Mouse (Mus musculus) gastrocnemius, adult 8-10 months (tissue): ENCODE data around the gene Gm8909. TPM values are rescaled to one million over a fixed set of nuclear protein-coding genes. Genes with fewer than 3 reads are reported as not detected.
"Not testable (repeated sequence)": the region's sequence is repeated elsewhere in the genome, so short reads cannot be mapped to it uniquely, and the experiment has no call there.

Source experiments
- DNase-seq, 2 experiments: peaks; one replicate each; pipeline ENCODE4 v3.0.0; 2022; ENCODE audit warnings: low spot score in 2 of 2
- total RNA-seq, 4 experiments: library from RNA; stranded (reverse); gene quantifications; 2 replicates each; pipeline ENCODE4 v1.2.4; 2022

Gm8909 gene
- total RNA-seq, 4 experiments from 2014 or later: not detected

DNA sequence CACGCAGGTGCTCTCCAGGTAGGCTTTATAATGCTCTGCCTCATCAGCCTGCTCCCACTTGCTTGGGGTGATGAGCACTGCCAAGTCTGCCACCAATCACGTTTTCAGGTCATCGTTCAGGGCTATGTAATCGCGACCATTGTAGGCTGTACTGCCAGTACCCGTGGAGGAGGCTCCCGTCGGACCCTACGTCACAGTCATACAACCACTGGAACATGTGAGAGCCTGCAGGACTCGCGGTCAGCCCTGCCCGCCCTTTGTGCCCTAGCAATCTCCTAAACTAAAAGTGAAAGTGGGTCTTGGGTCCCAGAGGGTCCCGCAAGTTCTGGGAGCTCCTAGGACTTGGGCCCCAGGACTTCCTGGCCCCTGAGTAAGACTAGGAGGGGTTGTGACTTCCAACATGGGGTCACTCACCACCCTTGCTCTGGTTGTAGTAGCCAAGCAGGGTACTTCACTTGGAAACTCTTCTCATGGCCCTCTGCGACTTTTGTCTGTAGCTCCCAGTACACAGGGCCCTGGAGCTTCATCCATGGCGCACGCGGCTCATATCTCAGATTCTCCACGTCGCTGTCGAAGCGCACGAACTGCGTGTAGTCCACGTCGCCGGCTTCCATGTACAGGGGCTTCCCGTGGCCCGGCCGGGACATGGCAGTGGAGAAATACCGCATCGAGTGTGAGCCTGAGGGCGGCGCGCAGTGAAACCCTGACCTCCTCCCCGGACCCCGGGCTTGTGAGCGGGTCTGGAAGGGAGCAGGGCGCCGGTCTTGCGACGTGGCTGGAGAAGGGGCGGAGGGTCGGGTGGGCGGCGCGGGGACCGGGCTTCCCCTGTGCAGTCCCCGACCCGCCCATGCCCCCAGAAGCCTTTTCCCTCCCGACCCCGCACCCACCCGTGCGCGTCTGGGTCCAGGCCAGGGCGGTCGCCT lies 6.9 kb downstream of the Gm8909 start:
- DNase-seq: no peak

DNA sequence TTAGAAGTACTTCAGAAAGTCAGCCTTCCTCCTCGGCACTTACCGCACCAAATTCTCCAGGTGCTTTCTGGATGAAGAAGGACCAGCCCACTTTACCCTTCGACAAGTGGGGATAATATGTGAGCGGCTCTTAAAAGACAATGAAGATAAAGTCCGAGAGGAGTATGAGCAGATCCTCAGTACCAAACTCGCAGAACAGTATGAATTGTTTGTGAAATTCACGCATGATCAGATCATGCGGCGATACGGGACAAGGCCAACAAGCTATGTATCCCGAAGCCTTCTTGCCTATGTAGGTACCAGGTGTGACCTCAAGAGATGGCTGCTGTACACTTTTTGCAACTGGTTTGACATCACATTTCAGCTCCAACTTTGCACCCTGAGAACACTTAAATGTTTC lies 10.1 kb downstream of the Gm8909 start:
- not testable (repeated sequence) for DNase-seq

DNA sequence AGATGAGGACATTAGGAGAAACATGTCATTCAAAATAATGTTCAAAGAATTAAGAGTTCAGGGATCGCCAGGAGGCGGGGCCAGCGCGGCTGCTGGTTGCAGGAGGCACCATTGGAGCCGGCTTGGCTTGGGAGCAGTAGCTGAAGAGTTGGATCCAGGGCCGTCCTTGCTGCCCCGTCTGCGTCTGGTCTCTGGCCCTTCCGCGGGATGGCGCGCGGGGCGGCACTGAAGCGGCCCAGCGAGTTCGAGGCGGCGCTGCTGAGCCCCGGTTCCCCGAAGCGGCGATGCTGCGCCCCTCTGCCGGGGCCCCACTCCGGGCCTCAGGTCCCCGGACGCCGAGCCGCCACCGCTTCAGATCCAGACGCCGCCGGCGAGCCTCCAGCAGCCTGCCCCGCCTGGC lies 10.6 kb downstream of the Gm8909 start:
- DNase-seq: not testable (repeated sequence)

DNA sequence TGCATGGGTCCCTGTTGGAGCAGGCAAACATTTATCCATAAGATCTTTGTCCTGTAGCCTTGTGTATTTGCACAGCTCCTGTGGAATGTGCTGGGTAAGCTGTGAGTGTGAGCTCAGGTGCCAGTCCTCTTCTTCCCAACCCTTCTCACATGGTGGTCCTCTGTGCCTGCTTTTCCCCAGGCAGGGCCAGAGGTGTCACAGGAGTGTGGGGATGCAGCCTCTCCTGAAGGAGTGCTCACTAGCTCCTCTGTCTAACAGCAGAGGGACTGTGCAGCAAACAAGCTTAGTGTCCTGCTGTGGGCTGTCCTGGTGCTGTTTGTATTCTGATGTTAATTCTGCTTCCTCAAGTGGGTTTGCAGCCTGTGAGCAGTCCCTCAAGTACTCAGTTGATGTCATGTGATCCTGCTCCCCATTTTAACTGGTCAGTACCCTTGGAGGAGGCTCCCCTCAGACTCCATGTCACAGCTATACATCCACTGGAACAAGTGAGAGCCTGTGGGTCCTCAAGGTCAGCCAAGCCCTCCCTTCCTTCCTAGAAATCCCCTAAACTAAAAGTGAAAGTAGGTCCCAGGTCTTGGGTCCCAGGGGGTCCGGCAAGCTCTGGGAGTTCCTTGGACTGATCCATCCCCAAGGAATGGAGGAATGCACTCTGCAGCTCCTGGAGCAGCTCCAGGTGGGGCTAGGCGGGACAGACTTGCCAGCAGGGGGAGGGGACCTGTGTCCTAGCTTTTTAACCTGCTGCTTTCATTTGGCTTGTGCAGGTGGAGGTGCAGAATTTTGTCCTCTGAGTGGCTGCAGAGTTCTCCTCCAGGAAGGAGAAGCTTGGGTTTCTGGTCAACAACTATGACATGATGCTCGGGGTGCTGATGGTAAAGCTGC lies 13.8 kb downstream of the Gm8909 start:
- no peak for DNase-seq

DNA sequence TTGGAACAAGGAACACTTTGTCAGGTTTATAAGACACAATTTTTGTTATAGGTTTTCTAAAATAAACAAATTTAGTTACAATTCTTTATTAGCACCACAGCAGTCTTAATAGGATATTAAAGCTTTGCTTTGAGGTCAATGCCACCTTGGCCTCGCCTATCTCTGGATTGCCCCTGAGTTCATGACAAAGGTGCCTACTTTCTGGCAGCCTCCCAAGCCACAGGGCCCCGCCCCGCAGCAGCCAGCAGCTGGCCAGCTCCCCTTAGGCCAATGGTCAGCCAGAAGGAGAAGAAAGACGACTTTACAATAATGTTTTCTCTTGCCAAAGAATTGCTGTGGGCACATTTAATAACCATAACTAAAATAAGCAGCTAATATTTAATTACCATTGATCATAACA lies 17.1 kb downstream of the Gm8909 start:
- DNase-seq: not testable (repeated sequence)

DNA sequence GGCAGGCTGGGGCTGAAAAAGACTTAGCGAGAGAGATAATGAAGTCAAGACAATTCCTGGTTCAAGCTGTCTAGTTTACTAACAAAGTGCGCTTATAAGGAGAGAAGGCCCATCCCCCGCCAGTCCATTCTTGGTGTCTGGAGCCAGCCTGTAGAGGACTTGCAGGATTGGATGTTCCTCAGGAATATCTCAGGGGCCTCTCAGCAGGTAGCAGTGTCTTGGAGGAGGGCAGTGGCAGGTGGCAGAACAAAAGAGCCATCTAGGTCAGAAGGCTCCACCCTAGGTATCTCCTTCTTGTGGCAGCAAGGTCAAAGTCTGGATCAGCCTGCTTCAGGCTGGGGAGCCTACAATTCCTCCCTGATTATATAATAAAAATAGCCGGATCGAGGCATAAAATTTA lies 19.9 kb downstream of the Gm8909 start:
- DNase-seq: not testable (repeated sequence)

DNA sequence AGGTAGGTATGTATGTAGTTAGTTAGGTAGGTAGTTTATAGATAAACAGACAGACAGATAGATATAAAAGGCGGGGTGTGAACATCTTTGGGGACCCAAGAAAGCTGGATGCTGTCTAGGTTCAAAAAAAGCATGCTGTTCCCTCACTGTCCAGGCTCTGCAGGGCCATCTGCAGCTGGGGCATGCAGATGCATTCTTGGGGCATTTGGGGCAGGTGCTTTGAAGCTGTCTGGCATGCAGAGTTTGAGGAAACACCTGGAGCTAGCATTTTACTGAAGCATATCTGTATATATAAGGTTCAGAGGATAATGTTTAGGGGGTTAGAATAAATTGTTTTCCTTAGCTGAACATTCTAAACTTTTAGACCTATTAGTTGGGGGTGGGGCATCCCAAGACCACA lies 21.4 kb downstream of the Gm8909 start:
- DNase-seq: not testable (repeated sequence)

DNA sequence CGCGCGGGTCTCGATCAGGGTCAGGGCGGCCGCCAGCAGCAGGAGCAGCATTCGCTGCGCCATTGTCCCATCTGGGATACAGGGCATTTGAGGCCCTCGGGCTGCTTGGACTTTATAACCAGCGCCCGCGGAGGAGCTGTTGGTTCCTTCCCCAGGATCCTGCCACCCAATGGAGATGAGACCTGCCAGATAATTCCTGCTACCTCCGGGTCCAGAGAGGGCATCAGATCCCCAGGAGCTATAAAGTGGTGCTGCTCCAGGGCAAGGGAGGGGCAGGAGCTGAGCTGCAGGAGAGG lies 22.5 kb downstream of the Gm8909 start:
- DNase-seq: not testable (repeated sequence)

DNA sequence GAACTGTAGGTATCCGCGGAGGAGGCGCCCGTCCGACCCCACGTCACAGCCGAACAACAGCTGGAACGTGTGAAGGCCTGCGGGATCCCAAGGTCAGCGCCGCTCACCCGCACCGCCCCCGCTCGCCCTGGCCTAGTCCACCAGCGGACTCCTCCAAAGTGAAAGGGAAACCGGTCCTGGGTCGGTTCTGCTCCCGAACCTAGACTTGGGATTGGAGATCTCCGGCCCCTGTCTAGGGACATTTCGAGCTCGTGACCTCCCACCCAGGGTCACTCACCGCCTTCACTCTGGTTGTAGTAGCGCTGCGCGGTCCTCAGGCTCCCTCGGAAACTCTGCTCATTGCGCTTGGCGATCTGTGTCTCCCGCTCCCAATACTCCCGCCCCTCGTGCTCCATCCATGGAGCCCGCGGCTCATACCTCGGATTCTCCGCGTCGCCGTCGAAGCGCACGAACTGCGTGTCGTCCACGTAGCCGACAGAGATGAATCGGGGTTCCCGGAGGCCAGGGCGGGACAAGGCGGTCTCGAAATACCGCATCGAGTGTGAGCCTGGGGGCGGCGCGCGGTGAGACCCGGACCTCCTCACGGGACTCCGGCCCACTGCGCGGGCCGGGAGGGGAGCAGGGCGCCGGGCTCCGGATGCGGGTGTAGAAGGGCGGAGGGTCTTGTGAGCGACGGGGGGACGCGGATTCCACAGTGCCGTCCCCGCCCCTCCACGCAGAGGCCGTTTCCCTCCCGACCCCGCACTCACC lies 23.1 kb downstream of the Gm8909 start:
- no peak for DNase-seq

DNA sequence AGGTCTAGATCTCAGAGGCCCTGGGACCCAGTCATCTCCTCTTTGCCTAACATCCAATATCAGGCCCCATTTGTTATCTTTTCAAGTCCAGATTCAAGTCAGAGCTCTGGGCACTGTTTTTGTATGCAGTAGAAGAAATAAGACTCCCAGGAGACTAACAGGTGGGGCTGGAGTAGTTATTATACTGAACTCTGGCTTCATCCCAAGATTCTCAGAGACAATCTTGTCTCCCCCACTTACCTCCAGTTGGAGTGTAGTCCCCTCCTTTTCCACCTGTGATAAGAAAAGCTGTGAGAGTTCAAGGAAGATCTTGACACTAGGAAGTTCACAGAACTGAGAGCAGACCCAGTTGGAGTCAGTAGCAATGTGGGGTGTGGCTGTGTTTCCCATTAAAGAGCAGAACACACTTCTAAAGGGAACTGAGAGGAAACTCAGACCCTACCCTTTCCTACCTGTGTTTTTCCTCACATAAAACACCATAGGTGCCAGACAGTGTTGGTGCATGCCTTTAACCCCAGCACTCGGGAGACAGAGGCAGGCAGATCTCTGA lies 32.0 kb downstream of the Gm8909 start:
- not testable (repeated sequence) for DNase-seq

DNA sequence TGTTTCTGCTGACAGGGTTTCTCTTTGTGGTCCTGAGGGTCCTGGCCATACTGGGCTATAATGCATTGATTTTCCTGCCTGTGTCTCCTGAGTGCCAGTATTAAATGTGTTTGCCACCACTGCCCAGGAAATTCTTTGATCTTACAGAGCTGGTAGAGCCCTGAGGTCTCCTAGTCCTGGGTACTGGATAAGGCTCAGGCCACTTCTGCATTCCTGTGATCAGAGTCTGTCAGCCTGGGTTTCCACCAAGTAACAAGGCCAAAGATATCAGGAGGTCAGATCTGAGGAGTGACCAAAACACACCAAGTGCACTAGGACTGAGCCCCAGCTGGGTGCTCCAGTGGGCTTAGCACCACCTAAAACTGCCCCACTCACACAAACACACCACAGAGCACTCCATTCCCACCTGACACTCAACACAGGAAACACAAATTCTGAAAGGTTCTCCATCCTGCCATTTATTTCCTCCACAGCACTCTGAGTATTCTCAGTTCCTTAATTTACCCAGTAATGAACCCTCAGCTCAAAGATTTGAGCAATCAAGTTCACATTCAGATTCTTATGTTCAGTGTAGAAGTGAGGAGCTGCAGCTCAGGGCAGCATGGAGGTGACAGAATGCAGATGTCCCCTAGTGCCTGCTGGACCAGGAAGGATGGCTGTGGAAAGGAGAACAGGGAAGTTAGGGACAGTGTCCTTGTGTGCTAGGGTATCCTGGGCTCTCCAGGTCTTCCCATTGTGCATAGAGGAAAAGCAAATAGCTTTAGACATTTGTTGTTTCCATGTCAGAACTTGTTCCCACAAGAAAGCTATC lies 32.7 kb downstream of the Gm8909 start:
- DNase-seq: not testable (repeated sequence)

DNA sequence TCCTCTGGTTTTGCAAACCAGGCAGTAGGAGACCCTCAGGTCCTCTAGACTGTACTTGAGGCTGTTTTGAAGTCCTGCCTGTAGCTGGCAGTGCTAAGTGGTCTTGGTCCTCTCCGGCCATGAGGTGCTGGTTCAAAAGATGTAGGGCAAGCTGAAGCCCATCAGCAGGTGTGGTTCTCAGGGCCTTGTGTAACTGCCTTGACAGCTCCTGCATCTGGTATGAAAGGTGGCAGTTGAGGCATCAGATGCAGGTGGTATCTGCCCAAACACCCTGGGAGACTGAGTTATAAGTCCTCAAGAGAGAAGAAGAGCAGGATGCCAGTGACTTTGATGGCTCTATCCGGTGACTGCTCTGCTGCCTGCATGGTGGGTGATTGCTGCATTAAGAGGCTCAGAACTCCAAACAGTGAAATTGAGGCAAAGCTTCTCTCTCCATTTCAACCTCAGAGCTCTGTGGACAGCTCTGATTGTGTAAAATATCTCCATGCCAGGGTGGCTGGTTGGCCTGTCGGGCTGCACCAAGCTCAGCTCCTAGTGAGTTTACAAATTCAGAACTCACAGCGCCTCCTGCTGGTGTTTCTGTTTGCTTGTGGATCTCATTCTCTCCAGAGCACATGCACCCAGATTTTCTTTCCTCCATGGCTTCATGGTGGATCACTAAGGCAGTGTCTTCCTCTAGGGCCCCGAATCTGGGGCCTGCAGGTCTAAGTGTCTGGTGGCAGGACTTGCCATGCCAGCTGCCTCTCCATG lies 36.6 kb downstream of the Gm8909 start:
- DNase-seq: no peak

DNA sequence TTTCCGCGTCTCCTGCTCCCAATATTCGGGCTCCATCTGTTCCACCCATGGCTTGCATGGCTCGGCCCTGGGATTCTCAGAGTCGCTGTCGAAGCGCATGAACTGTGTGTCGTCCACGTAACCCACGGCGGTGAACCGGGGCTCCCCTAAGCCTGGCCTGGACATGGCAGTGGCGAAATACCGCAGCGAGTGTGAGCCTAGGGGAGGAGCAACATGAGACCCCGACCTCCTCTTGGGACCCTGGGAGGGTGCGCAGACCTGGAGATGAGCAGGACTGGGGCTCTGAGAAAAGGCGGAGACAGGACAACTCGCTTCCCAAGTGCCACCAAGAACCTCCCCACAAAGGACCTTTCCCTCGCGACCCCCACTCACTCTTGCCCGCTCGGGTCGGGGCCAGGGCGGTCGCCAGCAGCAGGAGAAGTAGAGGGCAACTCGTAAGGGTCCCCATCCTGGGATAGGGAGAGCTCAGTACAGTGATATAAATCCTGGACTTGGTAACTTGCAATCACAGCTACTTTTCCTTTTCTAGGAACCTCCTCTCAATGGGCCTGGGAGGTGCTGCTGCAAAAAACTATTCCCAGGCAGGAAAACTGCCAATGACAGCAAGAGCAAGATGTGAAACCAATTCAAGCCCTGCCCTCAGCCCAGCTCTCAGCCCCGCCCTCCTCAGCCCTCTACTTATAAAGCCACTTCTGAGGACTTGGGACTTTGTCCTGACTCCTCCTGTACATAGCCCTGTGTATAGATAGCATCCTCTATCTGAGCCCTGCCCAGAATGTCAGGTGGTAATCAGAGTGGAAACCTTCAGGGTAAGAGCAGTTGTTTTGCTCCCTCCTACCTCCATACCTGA lies 39.1 kb downstream of the Gm8909 start, which contains the start of gene Gm7030:
TSS of gene Gm7030 (minus strand) at position 458 of the 850 bp plus-strand sequence.
- DNase-seq: not testable (repeated sequence)

DNA sequence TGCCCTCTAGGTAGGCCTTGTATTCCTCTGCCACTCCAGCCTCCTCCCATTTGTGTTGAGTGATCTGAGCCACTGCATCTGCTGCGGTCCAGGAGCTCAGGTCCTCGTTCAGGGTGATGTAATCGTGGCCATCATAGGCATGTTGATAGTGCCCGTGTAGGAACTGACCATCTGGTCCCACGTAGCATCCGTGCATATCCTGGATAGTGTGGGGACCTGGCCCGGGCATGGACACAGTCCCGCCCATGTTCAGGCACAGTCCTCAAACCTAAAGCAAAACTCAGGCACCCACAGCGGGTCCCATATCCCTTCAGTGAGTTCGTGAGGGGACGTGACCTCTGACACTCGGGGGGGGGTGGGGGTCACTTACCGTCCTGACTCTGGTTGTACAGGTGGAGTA lies 39.8 kb downstream of the Gm8909 start:
- not testable (repeated sequence) for DNase-seq

DNA sequence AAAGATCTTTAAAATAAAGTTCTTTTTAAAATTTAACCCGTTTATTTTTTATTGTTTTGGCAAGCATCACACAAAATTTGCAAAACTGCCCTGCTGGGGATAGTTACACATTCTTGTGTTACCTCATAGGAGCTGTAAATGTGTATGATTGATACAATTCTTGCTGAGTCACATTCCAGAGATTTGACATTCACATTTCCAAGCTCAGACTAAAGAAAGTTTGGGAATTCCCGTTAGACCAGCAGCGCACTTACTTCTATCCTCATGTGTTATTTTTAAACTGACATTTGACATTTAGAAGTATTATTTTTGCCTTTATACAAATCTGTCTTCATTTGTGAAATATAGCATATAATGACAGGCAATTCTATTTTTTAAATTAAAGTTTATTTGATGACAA lies 44.2 kb downstream of the Gm8909 start:
- not testable (repeated sequence) for DNase-seq

DNA sequence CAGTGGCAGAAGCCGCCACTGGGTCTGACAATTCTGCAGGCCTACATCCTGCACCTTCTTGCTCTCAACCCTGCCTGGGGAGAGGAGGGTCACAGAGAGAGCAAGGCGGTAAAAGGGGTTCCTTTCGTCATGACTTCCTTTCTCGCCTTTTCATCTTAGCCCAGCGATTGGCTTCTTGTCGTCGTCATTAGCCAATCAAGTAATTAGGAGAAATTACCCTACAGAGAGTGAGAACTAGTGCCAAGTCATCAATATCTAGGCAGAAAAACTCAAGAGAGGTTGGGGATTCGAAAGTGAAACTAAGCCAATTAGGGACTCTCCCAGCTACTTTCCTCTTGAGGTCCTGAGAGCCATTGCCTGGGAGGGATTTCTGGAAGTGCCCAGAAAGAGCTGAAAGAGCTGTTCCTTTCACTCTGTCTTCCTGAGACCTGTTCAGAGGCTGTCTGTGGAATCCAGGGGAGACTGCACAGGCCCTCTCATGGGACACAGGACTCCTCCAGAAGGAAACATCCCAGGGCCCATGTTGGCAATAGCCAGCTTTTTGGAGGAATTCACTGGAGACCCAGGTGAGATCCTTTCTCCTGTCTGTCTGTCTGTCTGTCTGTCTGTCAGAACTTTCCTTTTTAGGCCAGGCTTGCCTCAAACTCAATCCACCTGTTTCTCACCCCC lies 46.9 kb downstream of the Gm8909 start, which contains the start of gene Gm19684:
TSS of gene Gm19684 (plus strand) at position 327 of the 669 bp plus-strand sequence.
- peak in 1 of 2 experiments; percentile 16 for DNase-seq

DNA sequence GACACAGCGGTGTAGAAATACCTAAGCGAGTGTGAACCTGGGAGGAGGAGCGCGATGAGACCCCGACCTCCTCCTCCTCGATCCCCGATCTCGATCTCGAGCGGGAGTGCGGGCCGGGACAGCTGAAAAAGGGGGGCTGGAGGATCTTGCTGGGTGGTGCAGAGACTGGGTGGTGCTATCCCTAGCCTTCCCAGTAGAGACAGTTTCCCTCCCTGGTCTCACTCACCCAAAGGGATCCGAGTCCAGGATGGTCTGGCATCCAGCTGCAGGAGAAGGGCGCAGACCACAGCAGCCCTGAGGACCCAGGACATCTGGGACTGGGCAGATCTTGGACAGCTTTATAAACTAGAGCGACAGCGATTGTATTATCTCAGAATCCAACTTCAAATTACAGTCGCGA lies 47.5 kb downstream of the Gm8909 start:
- DNase-seq: not testable (repeated sequence)

DNA sequence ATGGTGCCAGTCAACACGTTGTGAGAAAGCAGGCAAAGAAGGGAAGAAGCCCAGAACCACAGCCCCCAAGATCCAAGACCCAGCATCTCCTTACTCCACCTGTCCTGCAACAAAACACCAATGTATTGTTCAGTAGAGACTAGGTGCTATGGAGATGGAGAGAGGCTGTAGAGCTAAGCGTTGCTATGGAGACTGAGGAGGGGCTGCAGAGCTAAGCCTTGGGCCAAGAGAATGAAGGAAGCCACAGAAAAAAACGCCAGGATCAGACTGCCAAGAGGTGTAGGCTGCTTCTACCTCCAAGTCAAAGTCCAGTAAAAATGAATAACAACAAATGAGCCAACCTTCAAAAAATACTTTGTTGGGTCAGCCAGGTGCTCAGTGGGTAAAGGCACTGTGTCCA lies 51.8 kb downstream of the Gm8909 start:
- DNase-seq: not testable (repeated sequence)
